Mouse (Mus musculus) layer of hippocampus, postnatal 25 days (tissue): ENCODE results near the gene Kazn. TPM values are rescaled to one million over a fixed set of nuclear protein-coding genes. Genes with fewer than 3 reads are reported as not detected.

ENCODE experiments used
- DNase-seq, 2 experiments: peaks; one replicate each; pipeline ENCODE4 v3.0.0; 2022; ENCODE audit warnings: mixed read lengths in 2 of 2, low spot score in 1 of 2; ENCODE audit errors: extremely low spot score in 1 of 2
- total RNA-seq, 2 experiments: library from RNA; stranded (reverse); gene quantifications; 2 replicates each; pipeline ENCODE4 v1.2.3; 2021

Kazn gene
- total RNA-seq, 2 experiments from 2014 or later = 47.6 to 50.8 TPM

GRCm38 (mm10) chr4:142061485-142062240 is 177.5 kb downstream of the Kazn start:
- DNase-seq = no peak

- DNase-seq = peak in 1 of 2 experiments; percentile 37
Measured at GRCm38 (mm10) chr4:142060455-142061378, 178.5 kb downstream of the Kazn start.

GRCm38 (mm10) chr4:142059841-142060193 is 179.4 kb downstream of the Kazn start:
- DNase-seq = no peak

- no peak for DNase-seq
Measured at GRCm38 (mm10) chr4:142059113-142059840, 179.9 kb downstream of the Kazn start.

- DNase-seq = peak in 1 of 2 experiments; percentile 18
Measured at GRCm38 (mm10) chr4:142057529-142058216, 181.5 kb downstream of the Kazn start.

GRCm38 (mm10) chr4:142055600-142055999 is 183.6 kb downstream of the Kazn start:
- DNase-seq = no peak

GRCm38 (mm10) chr4:142054580-142054979 is 184.6 kb downstream of the Kazn start:
- DNase-seq = no peak

GRCm38 (mm10) chr4:142053661-142054448 is 185.3 kb downstream of the Kazn start:
- DNase-seq = no peak

- no peak for DNase-seq
Measured at GRCm38 (mm10) chr4:142053261-142053660, 185.9 kb downstream of the Kazn start.

- no peak for DNase-seq
Measured at GRCm38 (mm10) chr4:142052391-142053132, 186.6 kb downstream of the Kazn start.

Other genes starting within 250 kb of the Kazn start
- 1 to 10 TPM; 8.7 to 8.8 TPM for gene Fhad1, start 224.3 kb downstream of the Kazn start, total RNA-seq
- 1 to 10 TPM; 6.4 to 6.9 TPM for gene Tmem51, start 155.1 kb downstream of the Kazn start, total RNA-seq